Comparison of ENCODE assay signal across 13 mouse cellular contexts in genomic region chr2:168539594-168540222, GRCm38 (mm10).
DNase-seq lines count a peak whose midpoint lies in the region; TF ChIP-seq lines count a peak whose summit lies in the region.
"Had no signal": no experiment of that assay in that cellular context is flagged by ENCODE, and none has a peak within 500 bp of the region (broad histone marks: within the 10 kb centered on the region; RNA-seq: fewer than 3 reads in every experiment).

No protein-coding gene starts in this region.

- 2% methylated on average over 15 of the region's 15 CpGs for WGBS in macrophage (ENCODE audit: missing documents)

- TF ChIP-seq CTCF in brain, embryonic 14.5 days (IDR thresholded peaks at IDR 0.05; ENCODE audit: borderline replicate concordance, extremely low read depth, insufficient read depth, insufficient read length): no peak

- H3K4me3 ChIP-seq in macrophage (ENCODE audit: inconsistent target): no peak overlapping the region
- H3K4me3 ChIP-seq: erythroblast, embryonic 14.5 days; intestine, embryonic 15.5 days; neural tube, embryonic 12.5 days had no signal

- peaks cover 18% of the 10 kb centered on the region for H3K36me3 ChIP-seq in macrophage (ENCODE audit: inconsistent target)
- H3K36me3 ChIP-seq: intestine, embryonic 15.5 days; neural tube, embryonic 12.5 days had no signal

- peak overlapping the region; percentile 97 for H3K27ac ChIP-seq in macrophage
- H3K27ac ChIP-seq: intestine, embryonic 15.5 days; neural tube, embryonic 12.5 days had no signal

- peak; percentile 31 to 51 for DNase-seq in heart, adult 18-20 months
- DNase-seq in heart, postnatal 4 days: no peak
- DNase-seq in A20 (ENCODE audit: low read depth, low spot score): peak; percentile 86
- DNase-seq in brain, embryonic 14.5 days (ENCODE audit: low read depth): peak; percentile 8
- no peak for DNase-seq in kidney, postnatal 25 days
- DNase-seq in thymus, adult 18-20 months: no peak
- no peak for DNase-seq in left cerebral cortex, adult 8-10 months (ENCODE audit: low spot score in 2 of 2)
- DNase-seq: adrenal gland, postnatal 36 days; cerebellum, postnatal 14 days had no signal

- peaks cover 44% of the 10 kb centered on the region for H3K79me2 ChIP-seq in macrophage (ENCODE audit: inconsistent target)

- TF ChIP-seq POLR2A in brain, embryonic 14.5 days (IDR thresholded peaks at IDR 0.05; ENCODE audit: borderline replicate concordance, extremely low read depth, insufficient read depth, insufficient read length, poor library complexity, severe bottlenecking): no peak

Comparison
In these comparisons a context has a peak if more than half of its experiments do, and no peak if none do; other contexts are left out.
1. DNase-seq: peak in heart, adult 18-20 months (2 of 2), A20 (single experiment) and brain, embryonic 14.5 days (single experiment); none in heart, postnatal 4 days (single experiment), kidney, postnatal 25 days (0 of 2), thymus, adult 18-20 months (0 of 2) and left cerebral cortex, adult 8-10 months (0 of 2).